Mouse (Mus musculus) spleen, adult 2 months (tissue): ENCODE measurements around the gene Ahdc1.

Experiments used
- CTCF ChIP-seq: fragments of 200-500 bp; IDR thresholded peaks from 2 replicates; pipeline ENCODE4 v1.5.1; 2011; ENCODE audit warnings: mild to moderate bottlenecking, inconsistent platforms; ENCODE audit not compliant: insufficient read depth, insufficient read length, insufficient replicate concordance; ENCODE audit errors: extremely low read depth
- POLR2A ChIP-seq: fragments of 200-500 bp; IDR thresholded peaks from 2 replicates; pipeline ENCODE4 v1.6.1; 2011; ENCODE audit warnings: low read depth, low read length, inconsistent platforms

- TF ChIP-seq CTCF, result no peak
- TF ChIP-seq POLR2A, result no peak
Measured at GRCm38 (mm10) chr4:133050837-133051549, 39.9 kb downstream of the Ahdc1 start.
